Mouse (Mus musculus): ENCODE measurements around the gene Adprhl1.

Adprhl1 gene

DNA sequence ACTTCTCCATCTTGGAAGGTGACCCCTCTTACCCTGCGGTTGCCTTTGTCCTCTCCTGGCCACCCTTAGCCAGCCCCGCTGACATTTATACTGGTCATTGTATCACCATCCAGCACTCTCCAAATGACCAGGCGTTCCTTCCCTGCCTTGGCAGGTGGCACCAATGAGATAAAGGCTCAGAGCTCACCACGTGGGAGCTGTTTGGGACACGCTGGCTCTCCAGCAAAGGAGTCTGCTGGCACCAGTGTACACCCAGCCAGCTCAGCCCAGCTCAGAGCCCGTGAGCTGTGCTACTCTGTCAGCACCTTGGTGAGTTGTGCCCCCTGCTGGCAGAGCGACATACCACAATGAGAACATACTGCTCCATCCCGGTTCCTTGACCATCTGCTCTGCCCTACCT lies at the start of gene Adprhl1:
TSS of gene Adprhl1 (minus strand) at position 144 of the 400 bp plus-strand sequence.
- peak; percentile 82 for DNase-seq

DNA sequence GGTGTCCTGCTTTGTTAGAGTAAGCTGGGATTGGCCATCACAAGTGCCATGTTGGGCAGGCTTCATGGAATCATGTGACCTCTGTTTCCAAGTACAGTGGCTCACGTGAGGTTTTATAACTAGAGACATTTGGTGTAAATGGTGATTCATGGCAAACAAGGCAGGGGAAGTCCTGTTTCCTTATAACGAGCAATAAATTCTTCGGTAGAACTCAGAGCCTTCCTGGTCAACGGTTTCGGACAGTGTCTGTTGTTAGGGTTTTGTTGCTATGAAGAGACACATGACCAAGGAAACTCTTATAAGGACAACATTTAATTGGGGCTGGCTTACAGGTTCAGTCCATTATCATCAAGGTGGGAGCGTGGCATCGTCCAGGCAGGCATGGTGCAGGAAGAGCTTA lies 47.1 kb upstream of the Adprhl1 start:
- DNase-seq, result no peak

DNA sequence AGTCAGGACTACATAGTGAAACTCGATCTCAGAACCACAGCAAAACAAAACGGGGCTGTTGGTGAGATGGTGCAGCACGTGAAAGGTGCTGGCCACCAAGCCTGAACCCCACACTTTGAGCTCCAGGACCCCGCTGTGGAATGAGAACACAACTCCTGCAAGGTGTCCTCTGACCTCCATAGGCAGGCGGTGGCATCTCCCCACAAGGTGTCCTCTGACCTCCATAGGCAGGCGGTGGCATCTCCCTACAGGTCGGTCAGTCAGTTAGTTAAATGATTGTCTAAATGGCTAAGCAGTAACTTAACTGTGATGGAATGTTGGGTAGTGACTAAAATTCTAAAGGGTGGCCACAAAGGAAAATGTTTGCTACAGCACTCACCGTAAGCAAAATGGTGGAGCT lies 45.6 kb upstream of the Adprhl1 start:
- no peak for DNase-seq

DNA sequence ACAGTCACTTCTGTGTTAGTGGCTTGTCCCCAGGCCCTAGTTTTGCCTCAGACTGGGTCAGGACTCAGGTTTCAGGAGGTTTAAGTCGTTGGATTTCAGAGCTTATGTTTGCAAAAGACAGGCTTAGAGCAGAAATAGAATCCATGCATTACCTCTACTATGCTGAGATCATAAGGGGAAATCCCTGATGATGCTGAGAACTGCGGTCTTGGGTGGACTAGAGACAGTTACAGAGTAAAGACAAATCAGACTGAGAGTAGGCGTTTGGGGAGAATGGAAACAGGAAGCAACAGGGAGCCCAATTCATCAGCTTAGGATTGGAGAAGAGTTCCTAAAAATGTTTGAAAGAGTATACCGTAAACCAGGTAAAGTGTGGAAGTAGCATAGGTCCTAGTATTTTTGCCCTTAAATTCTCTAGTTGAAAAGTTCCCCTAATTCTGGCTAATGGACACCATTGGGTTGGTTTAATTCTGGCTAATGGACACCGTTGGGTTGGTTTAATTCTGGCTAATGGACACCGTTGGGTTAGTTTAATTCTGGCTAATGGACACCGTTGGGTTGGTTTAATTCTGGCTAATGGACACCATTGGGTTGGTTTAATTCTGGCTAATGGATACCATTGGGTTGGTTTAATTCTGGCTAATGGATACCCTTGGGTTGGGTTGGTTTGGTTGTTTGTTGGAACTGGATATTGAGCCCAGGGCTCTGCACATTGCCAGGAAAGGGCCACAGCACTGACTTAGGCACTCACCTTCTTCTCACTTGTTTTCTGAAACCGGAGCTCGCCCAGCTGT lies 39.9 kb upstream of the Adprhl1 start:
- no peak for DNase-seq

DNA sequence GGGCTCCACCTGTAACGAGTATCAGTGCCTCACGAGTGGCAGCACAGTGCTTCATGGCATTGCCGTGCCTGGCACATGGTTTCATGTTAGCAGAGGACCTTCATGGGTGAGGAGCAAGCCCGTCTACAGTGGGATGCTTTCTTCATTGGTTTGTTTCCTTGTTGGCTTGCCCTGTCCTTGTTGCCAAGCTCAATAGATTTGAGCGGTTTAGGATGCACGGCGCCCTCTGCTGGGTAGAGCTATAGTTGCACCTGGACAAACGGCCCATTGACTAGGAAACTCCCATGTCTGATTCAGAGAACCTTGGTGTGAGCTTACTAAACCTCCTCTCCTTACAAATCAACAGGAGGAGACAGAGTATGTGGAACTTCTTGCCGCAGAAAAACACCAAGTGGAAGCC lies 38.4 kb upstream of the Adprhl1 start:
- DNase-seq, result peak; percentile 62

DNA sequence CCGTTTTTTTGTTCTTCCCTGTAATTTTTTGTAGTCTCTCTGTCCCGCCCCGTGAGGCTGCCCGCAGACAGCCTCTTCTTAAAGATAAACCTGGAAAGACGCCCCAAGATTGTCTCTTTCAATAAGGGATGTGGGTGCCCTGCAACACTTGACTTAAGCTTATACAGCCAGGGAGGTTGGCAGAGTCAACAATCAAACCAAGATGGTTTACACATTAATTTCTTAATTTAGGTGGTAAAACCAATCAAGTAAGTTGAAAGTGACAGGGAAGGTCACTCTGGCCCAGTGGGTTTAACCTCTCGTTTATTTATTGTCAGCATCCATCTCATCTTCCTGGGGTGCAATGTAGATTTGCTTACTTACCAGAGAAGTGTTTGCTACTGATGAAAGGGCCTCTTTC lies 34.7 kb upstream of the Adprhl1 start:
- no peak for DNase-seq

DNA sequence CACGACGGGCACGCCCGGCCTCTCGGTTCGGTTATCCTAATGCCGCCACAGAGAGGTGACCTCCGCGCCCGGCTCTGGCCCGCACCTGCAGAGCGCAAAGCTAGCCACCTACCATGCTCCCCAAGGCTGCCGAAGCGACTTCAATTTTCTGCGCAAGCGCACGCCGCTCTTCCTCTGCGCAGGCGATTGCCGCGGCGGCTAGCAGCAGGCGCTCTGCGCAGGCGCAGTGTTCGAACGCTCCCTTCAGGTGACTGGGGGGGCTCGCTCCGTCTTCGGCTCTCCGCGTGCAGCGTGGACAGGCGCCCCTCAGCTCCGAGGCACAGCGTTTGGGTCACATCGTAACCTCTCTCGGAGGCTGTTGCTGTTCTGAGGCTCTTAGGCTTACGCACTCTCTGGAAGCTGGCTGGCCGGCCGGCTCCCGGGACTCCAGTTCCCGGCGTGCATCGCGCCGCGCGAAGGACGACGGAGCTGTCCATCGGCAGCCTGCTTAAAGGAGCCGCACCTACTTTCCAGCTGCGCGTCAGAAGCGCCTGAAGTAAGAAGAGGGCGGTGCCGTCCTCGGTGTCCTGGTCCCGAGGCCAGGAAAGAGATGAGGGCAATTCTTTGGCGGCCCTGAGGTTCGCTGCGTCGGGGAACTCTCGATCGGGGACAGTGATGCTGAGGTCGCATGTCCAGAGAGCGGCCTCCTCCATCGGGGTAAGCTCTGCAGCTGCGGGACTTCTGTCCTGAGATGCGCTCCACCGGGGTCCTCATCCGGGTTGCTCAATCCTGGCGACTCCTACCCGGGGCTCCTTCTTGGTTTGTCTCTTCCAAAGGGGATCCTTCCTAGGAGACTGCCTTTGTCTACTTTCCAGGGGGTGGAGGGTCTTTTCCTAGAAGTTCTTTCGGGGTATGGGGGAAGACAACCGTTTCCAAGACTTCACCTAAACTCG lies 34.0 kb upstream of the Adprhl1 start, which contains the start of the genes Dcun1d2 and Tmco3:
TSS of gene Dcun1d2 (minus strand) at position 440 of the 932 bp plus-strand sequence.
TSS of gene Tmco3 (plus strand) at position 499 of the 932 bp plus-strand sequence.
- DNase-seq, result peak; percentile 98

DNA sequence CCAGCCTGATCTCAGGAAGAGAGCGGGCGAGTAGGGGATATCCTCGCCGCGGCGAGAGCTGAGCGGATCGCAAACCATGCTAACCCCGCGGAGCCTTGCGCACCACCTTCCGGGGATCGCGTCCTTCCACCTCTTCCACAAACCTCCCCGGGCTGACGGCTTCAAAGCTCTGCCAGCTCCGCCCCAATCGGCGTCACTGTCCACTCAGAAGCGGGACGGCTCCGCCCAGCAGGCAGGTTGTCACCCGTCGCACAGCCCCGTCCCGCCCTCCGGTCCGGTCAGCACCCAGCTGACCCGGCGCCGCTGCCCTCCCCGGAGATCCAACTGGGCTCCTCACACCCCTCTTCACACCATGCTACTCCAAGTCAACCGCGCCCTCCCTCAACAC lies 33.3 kb upstream of the Adprhl1 start:
- DNase-seq, result peak; percentile 77

DNA sequence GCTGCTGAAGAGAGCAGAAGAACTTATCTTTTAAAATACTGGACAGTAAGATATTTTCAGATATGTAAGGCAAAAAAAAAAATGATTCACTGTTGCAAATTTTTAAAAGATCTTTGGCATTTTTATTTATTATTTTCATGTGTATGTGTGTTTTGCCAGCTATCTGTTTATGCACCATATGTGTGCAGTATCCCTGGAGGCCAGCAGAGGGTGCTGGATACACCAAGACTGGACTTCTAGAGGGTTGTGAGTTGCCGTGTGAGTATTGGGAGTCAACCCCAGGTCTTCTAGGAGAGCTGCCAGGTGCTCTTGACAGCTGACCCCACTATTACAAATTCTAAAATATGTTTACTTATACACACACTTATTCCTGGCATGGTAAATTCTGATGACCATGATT lies 29.2 kb upstream of the Adprhl1 start:
- no peak for DNase-seq

DNA sequence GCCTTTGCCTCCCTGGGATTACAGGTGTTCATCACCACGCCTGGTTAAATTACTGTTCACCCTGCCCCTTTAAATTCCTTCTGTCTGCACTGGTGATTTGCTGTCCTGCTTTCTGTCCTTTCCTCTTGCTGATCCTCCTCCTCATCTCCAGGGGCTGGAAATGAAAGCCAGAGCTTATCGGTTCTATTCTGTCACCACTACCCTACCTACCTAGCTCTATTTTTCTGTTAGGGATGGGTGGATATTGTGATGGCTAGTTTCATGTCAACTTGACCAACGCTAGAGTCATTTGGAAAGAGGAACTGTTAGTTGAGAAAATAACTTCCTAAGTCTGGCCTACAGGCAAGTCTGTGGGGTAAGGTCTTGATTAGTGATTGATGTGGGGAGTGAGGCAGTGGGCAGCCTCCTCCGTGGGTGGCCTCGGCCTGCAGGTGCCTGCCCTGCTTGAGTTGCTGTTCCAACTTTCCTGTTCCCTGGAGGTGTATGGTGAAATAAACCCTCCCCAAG lies 23.0 kb upstream of the Adprhl1 start:
- no peak for DNase-seq

DNA sequence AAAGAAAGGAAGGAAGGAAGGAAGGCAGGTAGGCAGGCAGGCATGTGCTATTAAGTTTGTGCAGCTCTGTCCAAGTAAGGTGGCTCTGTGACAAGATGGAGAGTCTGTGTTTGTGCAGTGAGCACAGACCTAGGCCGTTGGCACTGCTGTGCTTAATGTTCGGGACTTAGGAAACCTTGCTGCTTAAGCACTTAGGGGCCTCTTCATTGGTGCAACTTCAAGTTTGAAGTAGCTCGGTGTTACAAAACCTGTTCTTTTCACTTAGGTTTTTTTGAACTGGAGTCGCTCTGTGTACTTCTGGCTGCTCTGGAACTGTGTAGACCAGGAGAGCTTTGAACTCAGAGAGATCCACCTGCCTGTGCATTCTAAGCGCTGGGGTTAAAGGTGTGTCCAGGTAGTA lies 18.9 kb upstream of the Adprhl1 start:
- DNase-seq, result no peak

DNA sequence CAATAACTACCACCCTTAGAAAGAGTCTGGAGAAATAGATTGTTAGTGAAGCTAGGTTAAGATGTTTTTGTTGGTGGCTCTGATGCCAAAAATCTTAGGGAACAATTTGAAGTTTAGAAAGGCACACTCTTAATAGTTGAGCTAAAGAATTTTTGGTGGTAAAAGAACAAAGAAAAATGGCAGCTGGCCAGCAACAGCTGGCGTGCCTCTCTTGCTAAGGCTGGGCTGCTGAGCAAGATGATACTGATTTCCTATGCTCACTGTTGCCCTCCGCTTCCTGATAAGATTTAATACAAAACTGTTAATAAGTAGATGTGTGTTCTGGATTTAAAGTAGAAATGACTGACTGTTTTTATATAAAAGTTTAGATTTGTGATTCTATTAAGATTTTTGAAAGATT lies 13.6 kb upstream of the Adprhl1 start:
- no peak for DNase-seq

DNA sequence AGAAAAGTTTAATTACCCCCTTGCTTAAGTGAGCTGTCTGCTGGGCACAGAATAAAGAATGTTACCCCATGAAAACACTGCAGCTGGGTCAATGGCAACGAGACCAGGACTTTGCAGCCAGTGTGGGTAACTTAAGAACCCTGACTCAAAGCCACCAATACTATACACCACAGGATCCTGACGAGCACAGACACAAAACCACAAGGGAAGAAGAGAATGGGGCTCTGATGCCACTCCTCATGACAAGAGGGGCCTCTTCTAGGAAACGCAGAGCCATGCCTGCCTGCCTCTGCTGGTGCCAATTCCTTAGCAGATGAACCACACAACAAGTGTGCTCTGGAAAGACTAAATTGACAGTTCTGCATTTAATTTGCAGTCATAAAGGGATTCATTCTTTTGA lies 9.4 kb upstream of the Adprhl1 start:
- DNase-seq, result no peak

DNA sequence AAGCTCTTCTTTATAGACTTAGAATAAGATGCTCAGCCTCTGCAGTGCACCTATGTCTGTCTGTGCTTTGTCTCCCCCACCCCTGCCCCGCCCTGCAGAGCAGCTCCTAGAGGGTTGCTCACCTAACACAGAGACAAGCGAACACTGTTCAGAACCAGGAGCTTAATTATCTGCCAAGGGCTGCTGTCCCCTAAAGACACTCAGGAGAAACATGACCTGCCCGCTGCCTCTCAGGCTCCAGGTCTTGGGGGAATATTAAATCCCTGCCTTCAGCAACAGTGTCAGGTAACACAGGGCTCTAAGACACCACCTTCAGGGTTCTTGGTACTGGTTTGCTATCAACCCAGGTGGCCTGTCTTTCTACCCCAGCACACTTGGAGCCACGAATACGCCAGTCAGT lies 549 bp downstream of the Adprhl1 start:
- no peak for DNase-seq

DNA sequence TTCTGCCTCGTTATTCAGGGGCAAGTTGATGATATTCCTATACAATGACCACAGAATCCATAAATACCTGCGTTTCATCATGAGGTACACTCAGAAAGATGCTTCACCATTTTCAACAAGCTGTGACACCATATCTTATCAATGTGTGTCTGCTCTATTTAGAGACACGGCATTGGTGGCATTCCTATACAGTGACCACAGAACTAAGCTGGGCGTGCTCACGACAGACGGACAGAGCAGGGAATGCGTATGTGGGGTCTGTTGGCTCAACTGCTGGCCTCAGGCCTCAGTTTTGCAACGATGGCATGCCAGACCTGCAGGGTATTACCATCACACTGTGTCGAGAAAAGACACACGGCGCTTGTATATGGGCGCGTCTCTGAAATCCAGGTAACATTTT lies 1.1 kb downstream of the Adprhl1 start:
- no peak for DNase-seq

DNA sequence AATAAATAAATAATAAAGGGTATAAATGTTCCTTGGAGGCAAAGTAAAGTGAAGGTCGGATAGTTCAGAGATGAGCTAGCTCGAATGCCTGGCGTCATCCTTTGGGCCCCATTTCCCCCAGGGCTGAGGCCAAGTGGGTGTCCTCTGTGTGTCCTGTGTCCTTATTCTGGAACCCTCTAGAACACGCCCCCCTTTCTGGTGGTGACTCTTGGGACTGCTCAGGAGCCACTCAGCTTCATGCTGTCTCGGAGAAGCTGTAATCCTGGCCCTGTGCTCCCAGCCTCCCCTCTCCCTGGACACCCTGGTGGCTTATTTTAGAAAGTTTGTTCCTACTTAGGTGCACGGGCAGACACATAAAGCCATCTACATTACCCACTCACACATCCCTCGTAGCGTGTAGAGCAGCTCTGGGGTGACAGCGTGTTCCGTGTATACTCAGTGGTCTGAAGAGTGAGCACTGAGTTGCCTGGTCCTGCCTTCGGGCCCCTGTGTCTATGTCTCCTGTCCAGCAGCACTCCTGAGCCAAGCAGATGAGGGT lies 9.6 kb downstream of the Adprhl1 start:
- no peak for DNase-seq

DNA sequence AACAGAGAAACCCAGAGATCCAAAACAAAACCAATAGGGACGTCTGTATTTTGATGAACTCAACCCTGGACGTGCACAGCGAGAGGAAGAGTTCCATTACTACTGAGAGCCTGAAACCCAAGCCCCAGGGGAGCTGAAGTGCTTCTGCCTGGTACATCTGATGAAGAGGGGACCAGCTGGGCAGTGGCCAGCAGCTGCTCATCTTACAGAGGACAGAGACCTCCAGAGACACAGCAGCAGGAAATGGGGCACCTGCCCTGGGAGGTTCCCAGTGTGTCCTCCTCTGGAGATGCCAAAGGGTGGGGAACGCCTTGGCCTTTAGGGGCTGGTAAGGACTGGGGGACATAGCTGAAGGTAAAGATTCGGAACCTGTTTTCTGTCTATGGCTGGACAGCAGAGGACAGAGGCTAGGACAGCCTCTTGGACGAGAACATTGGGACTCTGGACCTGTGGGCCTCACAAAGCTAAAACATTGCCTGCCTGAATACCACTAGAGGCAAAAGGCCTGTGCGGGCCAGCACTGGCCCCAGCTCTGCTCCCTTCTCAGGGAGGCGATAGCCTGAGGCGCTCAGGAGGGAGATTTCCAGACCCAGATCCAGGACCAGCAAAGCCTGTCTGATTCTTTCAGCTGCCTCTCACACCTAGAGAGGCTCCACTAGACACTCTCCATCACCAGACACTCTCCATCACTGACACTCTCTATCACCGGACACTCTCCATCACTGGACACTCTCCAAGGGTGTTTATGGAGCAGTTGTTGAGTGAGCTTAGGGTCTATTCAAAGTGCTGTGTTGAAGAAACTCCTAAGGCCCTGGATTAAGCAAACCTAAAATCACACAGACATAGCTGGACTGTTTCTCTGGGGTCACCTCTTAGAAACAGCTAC lies 10.7 kb downstream of the Adprhl1 start:
- no peak for DNase-seq

DNA sequence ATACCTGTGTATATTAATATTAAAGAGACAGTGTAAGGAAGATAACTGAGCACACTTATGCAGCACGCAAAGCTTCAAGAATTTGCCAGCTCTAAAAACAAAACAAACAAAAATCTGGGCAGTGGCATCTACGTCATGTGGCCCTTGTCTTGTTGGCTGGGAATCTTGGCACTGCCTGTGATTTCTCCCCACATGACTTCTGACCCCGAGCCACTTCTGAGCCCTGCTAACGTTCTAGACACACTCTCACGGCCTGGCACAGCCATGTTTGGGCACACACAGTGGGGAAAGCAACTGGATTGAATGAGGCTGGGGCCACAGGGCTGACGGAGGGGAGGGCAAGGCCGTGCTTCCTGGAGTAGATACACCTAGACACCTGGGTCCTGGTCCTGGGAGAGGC lies 13.3 kb downstream of the Adprhl1 start:
- DNase-seq, result no peak

DNA sequence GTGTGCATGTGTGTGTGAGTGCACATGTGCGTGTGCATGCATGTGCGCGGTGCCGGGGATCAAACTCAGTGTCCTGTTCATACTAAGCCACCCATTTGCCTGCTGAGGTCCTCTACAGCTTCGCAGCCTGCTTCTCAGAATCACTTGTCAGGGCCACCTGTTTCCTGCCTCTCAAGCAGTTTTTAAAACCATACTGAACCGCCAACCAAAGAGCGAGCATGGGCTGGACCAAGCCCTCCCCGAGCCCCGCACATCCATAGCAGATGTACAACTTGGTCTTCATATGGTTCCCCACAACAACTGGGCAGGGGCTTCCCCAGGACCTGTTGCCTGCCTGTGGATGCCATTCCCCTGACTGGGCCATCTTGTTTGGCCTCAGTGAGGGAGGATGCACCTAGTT lies 13.9 kb downstream of the Adprhl1 start:
- no peak for DNase-seq

DNA sequence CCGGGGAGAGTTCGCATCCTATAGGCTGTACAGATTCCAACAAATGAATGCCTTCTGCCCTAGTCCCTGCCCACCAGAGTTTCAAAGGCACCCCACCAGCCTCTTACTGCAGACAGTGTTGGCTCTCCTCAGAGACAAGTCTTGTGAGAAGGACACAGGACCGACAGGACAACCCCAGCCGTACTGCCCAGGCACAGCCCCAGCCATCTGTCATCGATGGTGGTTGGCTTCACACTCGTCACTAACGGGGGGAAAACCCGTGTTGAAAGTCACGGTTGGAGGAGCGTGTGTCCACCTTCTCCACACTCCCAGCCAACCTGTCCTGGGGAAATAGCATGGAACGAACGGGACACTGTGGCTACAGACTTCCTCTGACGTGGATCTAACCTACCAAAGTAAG lies 19.2 kb downstream of the Adprhl1 start:
- DNase-seq, result no peak

DNA sequence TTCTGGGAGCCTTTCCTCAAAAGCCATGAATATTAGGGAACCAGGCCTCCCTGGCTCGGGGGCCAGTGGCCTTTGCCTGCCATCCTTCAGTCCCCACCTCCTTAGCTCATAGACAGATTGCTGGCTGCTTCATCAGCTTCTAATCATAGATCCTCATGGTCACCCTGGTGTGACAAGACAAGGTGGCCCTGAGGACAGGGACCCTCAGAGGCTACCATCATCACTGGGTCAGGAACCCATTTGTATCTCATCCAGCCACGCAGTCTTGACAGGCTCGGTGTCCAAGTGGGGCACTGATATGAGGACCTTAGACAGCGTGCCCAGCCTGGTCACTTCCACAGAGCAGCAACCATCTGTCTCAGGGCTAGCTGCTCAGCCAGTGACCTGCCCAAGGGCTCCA lies 23.5 kb downstream of the Adprhl1 start:
- DNase-seq, result no peak

DNA sequence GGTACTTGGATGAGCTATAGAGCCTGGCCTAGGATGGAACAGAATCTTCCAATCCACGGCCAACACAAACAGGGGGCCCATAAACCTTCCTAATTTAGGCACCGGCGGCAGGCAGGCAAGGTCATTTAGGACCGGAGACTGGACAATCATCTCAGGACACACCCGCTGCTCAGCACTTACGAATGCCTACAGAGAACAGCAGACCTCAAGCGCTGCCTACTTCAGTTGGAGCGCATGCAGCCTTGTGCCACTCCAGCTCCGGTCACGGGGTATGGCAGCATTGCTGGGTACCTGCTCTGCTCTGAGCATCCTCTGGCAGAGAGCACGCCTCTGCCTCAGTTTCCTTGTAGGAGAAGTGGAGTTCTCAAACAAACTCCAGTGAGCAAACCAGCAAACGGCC lies 24.2 kb downstream of the Adprhl1 start:
- no peak for DNase-seq
